Mouse (Mus musculus): ENCODE results near the gene Acsbg1.
A peak's percentile ranks its signal among the peaks of the same experiment; 100 is the strongest.
"Not testable (repeated sequence)": the region's sequence is repeated elsewhere in the genome, so short reads cannot be mapped to it uniquely, and the experiment has no call there.

Acsbg1 gene

DNA sequence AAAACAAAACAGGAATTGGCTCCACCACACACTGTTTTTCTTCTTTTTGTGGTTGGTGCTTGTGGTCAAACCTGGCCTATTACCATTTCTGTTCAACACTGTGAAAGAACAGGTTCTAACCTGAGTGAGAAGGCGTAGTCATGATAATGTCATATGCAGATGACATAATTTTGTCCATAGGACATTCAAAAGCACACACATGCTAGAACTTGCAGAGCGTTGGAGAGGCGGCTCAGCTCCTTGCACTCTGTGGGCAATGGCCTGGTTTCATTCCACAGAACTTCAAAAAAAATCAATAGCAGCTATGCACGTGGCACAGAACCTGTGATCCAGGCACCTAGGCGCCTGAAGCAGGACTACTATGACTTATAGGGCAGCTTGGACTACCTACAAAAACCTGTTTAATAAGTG lies 48.9 kb downstream of the Acsbg1 start:
- no peak for DNase-seq (ENCODE audit: low spot score)

DNA sequence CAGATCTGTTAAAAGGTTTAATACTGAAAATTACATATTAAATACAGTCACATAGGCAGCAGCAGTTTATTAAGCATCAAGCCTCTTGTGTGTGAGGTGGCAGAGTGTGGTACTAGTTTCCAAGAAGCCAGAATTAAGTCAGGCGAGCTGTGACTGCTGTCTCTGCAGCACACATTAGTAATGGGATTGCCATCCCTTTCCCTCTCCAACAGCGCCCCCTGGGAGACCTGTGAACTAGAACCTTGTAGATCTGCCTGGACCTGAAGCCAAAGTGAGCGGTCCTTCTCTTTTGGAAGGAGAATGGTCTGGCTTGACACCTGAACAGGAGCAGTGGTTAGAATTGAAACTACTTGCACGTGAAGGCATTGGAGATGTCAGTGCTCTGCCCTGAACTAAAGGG lies 56.8 kb downstream of the Acsbg1 start:
- DNase-seq (ENCODE audit: low spot score), result peak; percentile 69

DNA sequence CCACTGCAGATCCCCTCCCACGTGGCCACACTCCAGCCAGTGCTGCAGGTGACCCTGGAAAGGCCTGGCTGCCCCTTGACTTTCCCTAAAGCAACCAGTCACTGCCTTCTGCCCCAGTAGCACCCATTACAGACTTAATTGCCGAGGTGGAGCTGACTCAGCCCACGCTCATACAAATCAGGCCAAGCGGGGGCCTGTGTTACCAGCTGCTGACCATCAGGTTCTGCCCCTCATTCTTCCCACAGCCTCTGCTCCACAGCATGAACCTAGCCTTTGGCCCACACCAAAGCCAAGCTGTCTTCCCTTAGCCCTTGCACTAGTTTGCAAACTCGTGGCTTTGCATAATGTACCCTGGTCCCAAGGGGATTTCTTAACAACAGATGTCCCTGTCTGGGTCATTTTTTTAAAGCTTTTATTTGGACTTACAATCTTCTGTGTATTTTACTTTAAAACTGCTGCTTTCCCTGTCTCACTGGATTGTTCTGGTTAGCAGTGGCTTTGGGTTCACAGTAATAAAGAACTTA lies 57.5 kb downstream of the Acsbg1 start:
- no peak for DNase-seq (ENCODE audit: low spot score)

DNA sequence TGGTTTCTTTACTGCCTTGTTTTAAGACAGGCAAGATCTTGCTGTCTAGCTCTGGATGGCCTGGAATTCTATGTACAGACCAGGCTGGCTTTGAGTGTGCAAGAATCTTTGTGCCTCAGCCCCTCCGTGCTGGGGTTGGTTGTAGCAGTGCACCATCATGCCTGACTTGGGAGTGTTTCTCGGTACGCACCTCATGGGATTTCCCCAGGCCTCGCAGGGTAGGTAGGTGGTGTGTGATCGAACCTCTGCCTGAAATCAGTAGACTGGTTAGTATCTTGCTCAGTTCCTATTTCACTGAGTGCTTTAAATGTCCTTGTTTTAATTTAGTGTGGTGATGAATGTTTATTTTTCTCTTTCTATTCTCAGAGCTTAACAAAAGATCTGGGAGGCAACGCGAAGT lies 58.8 kb downstream of the Acsbg1 start:
- DNase-seq (ENCODE audit: low spot score), result no peak

DNA sequence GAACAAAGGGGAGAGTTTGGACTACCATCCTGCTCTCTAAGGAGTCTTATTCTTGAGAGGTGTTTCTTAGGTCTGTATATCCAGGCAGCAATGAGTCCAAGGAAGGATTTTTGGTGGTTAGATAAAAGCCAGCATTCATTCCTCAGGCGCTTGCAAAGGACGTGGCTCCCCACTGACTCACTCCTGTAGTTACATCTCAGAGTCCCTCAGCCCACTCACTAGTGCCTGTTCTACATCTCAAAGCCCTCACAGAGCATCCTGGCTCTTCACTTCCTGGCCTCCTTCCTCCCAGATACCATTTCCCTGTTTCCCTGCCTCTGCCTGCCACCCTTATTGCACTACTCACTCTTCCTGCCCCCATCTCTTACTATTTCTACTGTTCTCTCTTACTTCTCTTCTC lies 59.3 kb downstream of the Acsbg1 start:
- DNase-seq (ENCODE audit: low spot score), result no peak

DNA sequence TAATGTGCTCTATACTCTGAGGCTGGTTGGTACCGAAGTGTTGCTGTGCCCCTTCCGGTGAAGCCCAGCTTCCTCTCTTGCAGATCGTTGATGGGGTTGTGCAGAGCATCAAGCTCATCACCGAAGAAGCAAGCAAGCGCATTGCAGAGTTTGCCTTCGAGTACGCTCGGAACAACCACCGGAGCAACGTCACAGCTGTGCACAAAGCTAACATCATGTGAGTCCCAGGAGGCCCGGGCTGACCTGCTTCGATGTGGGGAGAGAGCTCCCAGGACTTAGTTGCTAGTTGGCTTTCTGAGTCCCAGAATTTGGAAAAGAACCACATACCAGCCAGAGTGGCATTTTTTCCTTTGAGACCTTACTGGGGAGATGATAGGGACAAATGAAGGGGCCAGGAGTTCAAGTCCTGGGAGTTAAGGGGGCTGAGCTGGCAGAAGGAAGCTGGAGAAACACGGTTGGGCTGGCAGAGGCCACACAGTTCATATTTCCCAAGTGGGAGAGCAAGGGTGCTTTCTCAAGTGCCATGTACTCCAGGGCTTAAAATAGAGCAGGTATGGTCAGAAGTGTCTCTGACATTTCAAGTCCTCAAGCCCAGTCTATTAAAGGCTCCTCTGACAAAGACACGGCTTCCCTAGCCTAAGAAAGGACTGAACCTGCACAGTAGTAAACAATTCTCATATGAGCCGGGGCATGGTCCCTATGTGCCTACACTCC lies 64.8 kb downstream of the Acsbg1 start:
- no peak for DNase-seq (ENCODE audit: low spot score)

DNA sequence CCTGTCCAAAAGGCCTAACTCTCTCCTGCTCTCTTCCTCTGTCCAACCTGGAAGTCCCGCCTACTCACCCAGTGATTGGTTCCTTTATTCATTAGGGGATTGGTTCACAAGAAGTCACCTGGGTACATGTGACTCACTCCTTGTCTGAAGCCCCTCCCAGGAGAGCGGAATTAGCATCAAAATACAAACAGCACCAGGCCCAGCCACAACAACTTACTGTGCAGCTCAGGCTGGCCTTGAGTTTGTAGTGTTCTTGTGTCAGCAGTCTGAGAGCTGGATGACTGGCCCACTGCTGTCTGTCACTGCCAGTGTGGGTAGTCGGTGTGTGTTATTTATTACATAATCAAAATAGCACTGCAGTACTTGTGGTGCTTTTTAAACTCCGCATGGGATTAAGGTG lies 68.0 kb downstream of the Acsbg1 start:
- not testable (repeated sequence) for DNase-seq (ENCODE audit: low spot score)

DNA sequence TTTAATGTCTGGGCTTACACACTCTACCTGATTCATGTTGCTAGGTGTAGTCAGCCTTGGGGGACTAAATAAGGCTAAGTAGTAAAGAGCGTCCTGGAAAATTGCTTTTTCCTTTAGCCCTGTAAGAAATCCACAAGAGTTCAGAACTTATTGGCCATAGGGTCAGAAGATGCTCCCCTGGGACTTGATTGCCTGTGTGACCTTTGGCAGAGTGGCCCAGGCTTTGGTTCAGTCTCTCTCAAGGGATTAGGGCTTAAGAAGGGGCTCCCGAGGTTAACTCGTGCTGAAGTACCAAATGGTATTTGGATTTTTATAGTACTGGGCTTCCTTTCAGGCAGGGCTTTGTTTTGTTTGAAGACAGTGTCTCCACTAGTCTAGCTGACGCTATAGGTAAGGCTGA lies 73.8 kb downstream of the Acsbg1 start:
- DNase-seq (ENCODE audit: low spot score), result no peak

DNA sequence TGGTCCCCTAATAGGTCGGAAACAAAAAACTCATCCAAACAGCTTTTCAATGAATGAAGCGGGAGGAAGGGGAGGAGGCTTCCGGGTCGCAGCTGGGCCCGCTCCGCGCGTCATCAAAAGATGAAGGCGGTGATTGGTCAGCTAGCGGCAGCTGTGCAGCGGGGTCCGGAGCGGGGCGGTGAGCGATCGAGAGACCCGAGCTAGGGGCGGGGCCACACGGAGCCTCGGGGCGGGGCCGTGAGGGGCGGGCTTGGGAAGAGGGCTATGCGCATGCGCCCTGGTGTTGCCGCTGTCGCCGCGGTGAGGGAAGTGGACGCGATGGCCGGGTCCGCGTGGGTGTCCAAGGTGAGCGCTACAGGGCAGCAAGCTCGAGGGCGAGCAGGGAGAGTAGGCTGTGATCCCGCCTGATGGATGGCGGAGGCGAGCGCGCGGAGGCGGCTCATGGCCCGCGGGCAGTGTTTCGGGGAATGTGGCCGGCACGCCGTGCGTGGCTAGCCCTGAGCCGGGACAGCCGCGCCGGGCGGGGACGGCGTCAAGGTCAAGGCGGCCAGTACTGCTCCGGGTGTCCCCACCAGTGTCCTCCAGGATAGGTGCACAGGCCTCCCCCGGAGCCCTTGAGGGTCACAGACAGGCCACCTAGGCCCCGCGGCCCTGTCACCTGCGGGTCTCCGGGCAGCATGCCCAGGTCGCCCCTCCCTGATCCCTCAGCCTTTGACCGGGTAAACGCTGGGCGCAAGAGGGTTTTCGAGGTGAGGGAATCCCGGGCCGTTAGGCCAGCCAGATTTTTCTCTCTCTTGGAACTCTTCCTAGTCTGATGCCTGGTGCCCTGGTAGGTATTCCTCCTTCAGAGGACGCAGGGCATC lies 75.2 kb downstream of the Acsbg1 start, which contains the start of gene Idh3a:
Gene Idh3a (plus strand): TSS at position 136 of the 863 bp plus-strand sequence.
- DNase-seq (ENCODE audit: low spot score), result peak; percentile 98

DNA sequence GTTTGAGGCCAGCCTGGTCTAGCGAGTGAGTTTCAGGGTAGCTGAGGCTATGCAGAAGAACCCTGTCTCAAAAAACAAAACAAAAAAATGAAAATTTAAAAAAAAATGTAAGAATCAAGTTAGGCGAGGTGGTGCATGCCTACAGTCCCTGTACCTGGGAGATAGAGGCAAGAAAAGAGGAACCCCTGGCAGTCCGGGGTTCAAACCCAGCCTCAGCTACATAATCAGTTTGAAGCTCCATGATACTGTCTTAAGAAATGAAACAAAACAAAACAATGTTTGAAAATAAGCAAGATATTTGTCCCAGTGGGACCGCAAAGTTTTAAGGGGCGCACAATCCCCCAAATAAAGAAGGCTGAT lies 75.9 kb downstream of the Acsbg1 start:
- no peak for DNase-seq (ENCODE audit: low spot score)

DNA sequence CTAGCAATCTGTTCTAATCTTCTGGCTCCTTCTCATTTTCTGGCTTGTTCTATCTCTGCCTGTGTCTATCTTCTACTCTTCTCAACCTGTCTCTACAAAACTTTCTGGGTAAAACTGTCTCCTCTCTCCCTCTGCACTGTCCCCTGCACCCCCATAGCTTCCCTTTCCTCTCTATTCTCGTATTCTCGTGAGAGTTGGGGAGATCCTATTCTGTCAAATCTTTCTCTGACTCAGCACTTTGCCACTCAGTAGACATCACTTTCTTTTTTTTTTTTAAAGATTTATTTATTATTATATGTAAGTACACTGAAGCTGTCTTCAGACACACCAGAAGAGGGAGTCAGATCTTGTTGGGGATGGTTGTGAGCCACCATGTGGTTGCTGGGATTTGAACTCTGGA lies 77.5 kb downstream of the Acsbg1 start:
- not testable (repeated sequence) for DNase-seq (ENCODE audit: low spot score)

DNA sequence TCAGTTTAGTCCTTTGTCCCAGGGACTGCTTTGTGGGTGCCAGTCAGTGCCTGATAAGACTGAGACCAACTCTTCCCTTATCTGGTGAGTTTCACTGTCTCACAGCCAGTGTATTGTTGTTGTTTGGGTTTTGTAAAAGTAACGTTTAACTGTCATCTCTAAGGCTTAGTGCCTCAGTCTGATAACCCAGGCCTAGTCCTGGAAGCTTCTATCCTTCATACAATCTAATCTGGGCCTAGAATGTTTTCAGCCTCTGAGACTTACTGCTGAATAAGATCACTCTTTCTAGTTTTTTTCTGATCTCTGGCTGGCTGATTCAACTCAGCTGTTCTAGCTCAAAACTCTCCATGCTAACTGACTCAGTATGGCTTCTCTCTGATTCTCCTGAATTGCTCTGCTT lies 78.0 kb downstream of the Acsbg1 start:
- DNase-seq (ENCODE audit: low spot score), result no peak

DNA sequence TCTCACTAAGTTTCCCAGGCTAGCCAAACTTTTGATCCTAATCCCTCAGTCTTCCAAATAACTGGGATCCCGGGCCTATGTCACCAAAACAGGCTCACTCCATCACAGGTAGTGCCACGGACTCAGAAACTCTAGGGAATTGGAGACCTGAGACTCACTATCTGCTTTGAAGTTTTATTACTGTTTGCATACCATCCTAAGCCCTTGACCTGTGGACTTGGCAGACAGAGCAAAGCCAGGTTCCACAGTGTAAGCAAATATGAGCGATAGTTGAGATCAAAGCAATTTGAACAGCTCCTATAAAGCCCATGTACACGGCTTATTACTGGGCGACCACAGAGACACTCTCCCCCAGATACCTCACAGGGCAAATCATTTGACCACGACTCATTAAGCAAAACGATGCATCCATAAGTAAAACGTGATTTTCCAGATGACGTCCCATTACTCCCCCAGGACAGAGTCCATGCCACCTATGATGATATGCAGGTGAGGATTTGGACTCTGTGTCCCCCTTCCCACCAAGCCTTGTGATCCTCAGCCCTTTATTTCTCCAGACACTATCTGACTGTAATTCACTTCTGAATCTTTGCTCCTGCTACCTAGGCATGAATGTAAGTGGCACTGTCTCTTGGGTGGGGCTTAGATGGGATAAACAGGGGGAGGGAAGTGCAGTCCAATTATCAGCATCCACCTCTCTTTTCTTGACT lies 90.4 kb downstream of the Acsbg1 start:
- DNase-seq (ENCODE audit: low spot score), result no peak

DNA sequence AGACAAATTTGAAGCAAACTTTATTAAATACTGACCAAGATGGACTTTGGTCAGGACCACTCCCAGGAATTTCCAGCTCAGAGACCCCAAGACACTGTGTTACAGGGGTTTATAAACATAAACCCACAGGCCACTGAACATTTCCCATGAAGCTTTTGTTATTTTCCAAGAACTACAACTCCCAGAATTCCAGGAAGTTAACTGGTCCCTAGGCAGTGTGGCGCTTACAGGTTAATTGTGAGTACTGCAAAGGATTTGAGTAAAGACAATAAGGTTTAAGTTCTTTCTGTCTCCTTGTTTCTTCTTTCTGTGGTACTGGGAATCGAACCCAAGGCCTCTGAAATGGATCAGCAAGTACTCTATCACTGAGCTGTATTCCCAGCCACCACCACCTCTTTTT lies 92.9 kb downstream of the Acsbg1 start:
- peak; percentile 53 for DNase-seq (ENCODE audit: low spot score)

DNA sequence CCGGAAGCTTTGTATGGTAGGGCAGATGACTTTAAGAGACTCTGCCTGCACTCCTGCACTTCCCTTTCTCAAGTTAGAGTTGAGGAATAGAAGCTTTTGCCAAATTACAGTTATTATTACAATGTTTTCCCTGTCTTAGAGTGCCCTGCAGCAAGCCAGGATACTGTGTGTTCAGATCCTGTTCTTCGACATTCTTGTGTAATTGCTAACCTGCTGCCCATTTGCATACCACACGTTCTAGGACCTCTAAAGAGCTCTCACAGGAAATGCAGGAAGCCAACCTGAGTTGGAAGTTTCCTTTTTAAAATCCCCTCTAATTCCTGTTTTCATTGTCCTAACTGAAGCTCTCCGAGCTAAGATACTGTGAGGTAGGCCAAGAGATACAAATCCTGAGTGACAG lies 94.7 kb downstream of the Acsbg1 start:
- no peak for DNase-seq (ENCODE audit: low spot score)

DNA sequence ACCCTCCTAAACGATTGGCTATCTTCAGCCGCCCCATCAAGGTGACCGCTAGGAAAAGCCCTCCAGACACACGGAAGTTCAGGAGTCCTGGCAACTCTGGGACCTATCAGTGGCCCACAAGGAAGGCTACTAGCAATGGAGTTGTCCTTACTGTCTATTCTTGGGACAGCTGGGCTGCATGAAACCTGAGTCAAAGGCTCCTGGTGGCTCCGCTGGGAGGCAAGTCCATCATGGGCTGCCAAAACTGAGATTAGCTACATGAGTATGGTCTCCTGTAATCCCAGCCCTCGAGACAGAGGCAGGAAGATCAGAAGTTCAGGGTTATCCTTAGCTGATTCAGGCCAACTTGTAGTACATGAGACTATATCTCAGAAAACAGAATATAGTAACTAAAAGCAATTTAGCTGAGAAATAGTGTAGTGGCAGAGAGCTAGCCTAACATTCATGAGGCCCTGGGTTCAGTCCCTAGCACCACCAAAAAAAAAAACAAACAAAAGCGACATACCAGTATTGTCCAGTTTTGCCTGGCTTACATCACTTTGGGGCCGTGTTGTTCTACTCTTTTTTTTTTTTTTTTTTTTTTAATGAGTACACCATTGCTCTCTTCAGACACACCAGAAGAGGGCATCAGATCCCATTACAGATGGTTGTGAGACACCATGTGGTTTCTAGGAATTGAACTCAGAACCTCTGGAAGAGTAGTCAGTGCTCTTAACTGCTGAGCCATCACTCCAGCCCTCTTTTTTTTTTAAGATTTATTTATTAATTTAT lies 100.7 kb downstream of the Acsbg1 start:
- DNase-seq (ENCODE audit: low spot score), result no peak

DNA sequence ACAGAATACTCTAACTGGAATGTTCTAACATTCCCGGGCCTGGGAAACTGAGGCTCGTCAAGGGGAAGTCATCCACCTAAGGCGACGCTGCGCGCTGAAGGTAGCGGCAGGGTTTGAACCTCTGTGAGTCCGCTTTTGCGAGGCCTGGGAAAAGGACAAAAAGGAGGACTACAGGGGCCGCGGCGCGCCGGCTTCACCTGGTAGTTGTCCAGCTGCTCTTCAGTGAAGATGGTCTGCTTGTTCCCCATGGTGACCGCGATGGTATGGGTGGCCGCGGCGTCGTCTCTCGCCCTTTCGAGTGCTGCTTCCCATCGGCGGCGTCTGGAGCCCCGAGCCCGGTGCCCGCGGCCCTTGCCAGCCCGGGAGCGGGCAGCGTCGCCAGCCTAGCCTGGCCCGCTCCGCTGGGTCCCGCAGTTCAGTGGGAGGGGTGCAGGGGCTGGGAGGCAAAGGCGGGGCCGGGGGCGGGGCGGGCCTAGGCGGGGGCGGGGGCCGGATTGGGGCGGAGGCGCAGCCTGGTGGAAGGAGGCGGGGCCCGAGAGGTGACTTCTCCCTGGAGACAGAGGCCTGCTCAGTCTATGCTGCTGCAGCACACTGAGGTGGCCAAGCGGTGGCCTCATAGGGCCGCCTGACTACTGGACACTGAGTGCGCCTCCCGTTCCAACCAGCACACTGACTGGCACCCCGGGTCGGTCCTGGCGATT lies 101.7 kb downstream of the Acsbg1 start, which contains the start of gene Cib2:
Gene Cib2 (minus strand): TSS at position 448 of the 701 bp plus-strand sequence.
- DNase-seq (ENCODE audit: low spot score), result peak; percentile 89

DNA sequence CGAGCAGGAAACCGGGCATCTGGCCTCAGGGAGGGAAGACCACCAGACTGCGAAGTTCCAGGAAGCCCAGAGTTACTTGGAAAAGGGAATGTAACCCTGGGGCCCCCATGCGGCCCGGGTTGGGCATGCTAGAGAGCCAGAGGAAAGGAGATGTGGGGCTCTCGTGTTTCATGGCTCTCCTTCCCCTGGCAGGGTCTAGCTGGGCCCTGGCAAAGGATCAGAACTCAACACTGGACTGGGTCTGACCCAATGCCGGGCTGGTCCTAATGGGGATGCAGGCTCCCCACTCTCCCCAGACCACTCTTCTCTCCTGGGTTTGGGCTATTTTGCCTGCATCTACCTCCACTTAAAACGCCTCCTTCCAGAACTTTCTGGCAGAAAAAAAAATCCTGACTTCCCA lies 102.9 kb downstream of the Acsbg1 start:
- no peak for DNase-seq (ENCODE audit: low spot score)

DNA sequence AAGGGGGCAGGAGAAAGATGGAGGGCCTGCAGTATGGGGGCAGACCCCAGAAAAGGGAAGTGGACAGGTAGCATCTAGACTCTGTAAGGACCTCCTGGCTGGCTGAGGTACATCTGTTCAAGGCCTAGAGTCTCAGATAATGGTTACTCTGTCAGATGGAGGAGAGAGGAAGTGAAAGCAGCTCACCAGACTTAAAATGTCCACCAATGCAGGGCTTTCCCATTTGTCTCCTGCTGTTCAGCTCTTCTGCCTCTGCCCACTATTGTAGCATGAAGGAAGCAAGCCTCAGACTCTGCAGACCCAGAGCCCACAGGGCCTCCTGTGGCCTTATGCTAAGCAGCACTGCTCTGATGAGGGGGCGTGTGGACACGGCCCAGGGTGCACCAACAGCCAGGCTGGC lies 106.6 kb downstream of the Acsbg1 start:
- no peak for DNase-seq (ENCODE audit: low spot score)

All from embryo, embryonic 10 days (tissue).